Mouse (Mus musculus) embryonic facial prominence, embryonic 15.5 days (tissue): ENCODE results near the gene Cd79b. TPM values are rescaled to one million over a fixed set of nuclear protein-coding genes. Genes with fewer than 3 reads are reported as not detected.

Experiments
- ATAC-seq: fragments of 200-750 bp; cut with Nextera tagmentation; 2 replicates; pipeline ENCODE4 v1.8.0; 2017; ENCODE audit warnings: low read depth, moderate TSS enrichment; ENCODE audit not compliant: insufficient number of reproducible peaks, low FRiP score, low TSS enrichment
- H3K27ac ChIP-seq: fragments of 300-500 bp; sonication (generic); replicated peaks from 2 replicates; pipeline ENCODE4 v1.5.1; 2015; ENCODE audit warnings: mild to moderate bottlenecking, inconsistent platforms
- H3K27me3 ChIP-seq: fragments of 300-500 bp; sonication (generic); 2 replicates; pipeline ENCODE4 v1.6.1; 2015; ENCODE audit warnings: inconsistent platforms
- H3K36me3 ChIP-seq: fragments of 300-500 bp; sonication (generic); 2 replicates; pipeline ENCODE4 v1.6.1; 2015; ENCODE audit warnings: mild to moderate bottlenecking, inconsistent platforms
- H3K4me1 ChIP-seq: fragments of 300-500 bp; sonication (generic); 2 replicates; pipeline ENCODE4 v1.6.1; 2015; ENCODE audit warnings: inconsistent platforms
- H3K4me2 ChIP-seq: fragments of 300-500 bp; sonication (generic); replicated peaks from 2 replicates; pipeline ENCODE4 v1.6.1; 2015; ENCODE audit warnings: mild to moderate bottlenecking, inconsistent platforms
- H3K4me3 ChIP-seq: fragments of 300-500 bp; sonication (generic); replicated peaks from 2 replicates; pipeline ENCODE4 v1.5.1; 2015; ENCODE audit warnings: mild to moderate bottlenecking, inconsistent platforms
- H3K9ac ChIP-seq: fragments of 300-500 bp; sonication (generic); 2 replicates; pipeline ENCODE4 v1.6.1; 2015; ENCODE audit warnings: inconsistent platforms
- H3K9me3 ChIP-seq: fragments of 300-500 bp; sonication (generic); replicated peaks from 2 replicates; pipeline ENCODE4 v1.6.1; 2016; ENCODE audit warnings: inconsistent platforms
- WGBS: fragments of 180-500 bp; shearing (Covaris S2); methylation state at CpG from one replicate; pipeline ENCODE4 v1.1.7; 2015; 5-methylcytosine and 5-hydroxymethylcytosine counted together
- polyA plus RNA-seq: library from polyadenylated mRNA; unstranded; fragments of >200 nt; fragmentation: Nextera tagmentation; extraction: Ambion mirVana; gene quantifications from 2 replicates; pipeline ENCODE4 v1.2.1, GENCODE M21; 2015

Cd79b gene
- polyA plus RNA-seq = 2.3 and 3.4 TPM in 2 replicates

GRCm38 (mm10) chr11:106314333-106314812, at the start of gene Cd79b:
Gene Cd79b (minus strand): TSS chr11:106314762.
- WGBS = 31% methylated on average over 9 of the region's 9 CpGs

GRCm38 (mm10) chr11:106359350-106359749, 44.8 kb upstream of the Cd79b start:
- WGBS = 21% methylated on average over 5 of the region's 5 CpGs
- no peaks in the 10 kb centered on the region for H3K9me3 ChIP-seq
- no peak overlapping the region for H3K27ac ChIP-seq
- no peak overlapping the region for H3K9ac ChIP-seq
- H3K4me2 ChIP-seq = no peak overlapping the region
- ATAC-seq = no peak
- no peaks in the 10 kb centered on the region for H3K27me3 ChIP-seq
- no peaks in the 10 kb centered on the region for H3K36me3 ChIP-seq
- no peaks in the 10 kb centered on the region for H3K4me1 ChIP-seq
- H3K4me3 ChIP-seq = no peak overlapping the region

More at GRCm38 (mm10) chr11:106314333-106314812, at the start of gene Cd79b:
- H3K4me2 ChIP-seq = no peak within 1 kb of the TSS
- H3K4me3 ChIP-seq = no peak within 1 kb of the TSS
- H3K27ac ChIP-seq = no peak within 1 kb of the TSS; the same call in 1 of the 2 replicates
- no peaks in the 10 kb centered on the region for H3K27me3 ChIP-seq
- no peak within 1 kb of the TSS for H3K9ac ChIP-seq
- peaks cover 40% of the 10 kb centered on the region; the same call in 1 of the 2 replicates for H3K4me1 ChIP-seq
- no peak for ATAC-seq
- no peaks in the 10 kb centered on the region for H3K9me3 ChIP-seq
- H3K36me3 ChIP-seq = no peaks in the 10 kb centered on the region

GRCm38 (mm10) chr11:106355382-106356128, 41.0 kb upstream of the Cd79b start:
- no peak overlapping the region for H3K4me3 ChIP-seq
- no peaks in the 10 kb centered on the region for H3K4me1 ChIP-seq
- no peak overlapping the region for H3K27ac ChIP-seq
- H3K36me3 ChIP-seq = no peaks in the 10 kb centered on the region
- no peak for ATAC-seq
- no peaks in the 10 kb centered on the region for H3K9me3 ChIP-seq
- WGBS = 61% methylated on average over 19 of the region's 19 CpGs
- no peak overlapping the region for H3K9ac ChIP-seq
- no peaks in the 10 kb centered on the region for H3K27me3 ChIP-seq
- no peak overlapping the region for H3K4me2 ChIP-seq

GRCm38 (mm10) chr11:106354181-106354580, 39.6 kb upstream of the Cd79b start:
- no peaks in the 10 kb centered on the region for H3K36me3 ChIP-seq
- H3K9me3 ChIP-seq = no peaks in the 10 kb centered on the region
- ATAC-seq = no peak
- WGBS = 56% methylated on average over 1 of the region's 1 CpGs
- H3K4me1 ChIP-seq = no peaks in the 10 kb centered on the region
- no peak overlapping the region for H3K4me2 ChIP-seq
- H3K4me3 ChIP-seq = no peak overlapping the region
- H3K27ac ChIP-seq = no peak overlapping the region
- H3K9ac ChIP-seq = no peak overlapping the region
- H3K27me3 ChIP-seq = no peaks in the 10 kb centered on the region

GRCm38 (mm10) chr11:106353188-106353587, 38.6 kb upstream of the Cd79b start, which contains the start of gene Scn4a:
Gene Scn4a (minus strand): TSS chr11:106353288.
- H3K27me3 ChIP-seq = no peaks in the 10 kb centered on the region
- no peak within 1 kb of the TSS for H3K9ac ChIP-seq
- H3K36me3 ChIP-seq = no peaks in the 10 kb centered on the region
- no peaks in the 10 kb centered on the region for H3K4me1 ChIP-seq
- H3K4me3 ChIP-seq = no peak within 1 kb of the TSS
- no peak within 1 kb of the TSS for H3K27ac ChIP-seq
- no peak for ATAC-seq
- H3K9me3 ChIP-seq = no peaks in the 10 kb centered on the region
- no peak within 1 kb of the TSS for H3K4me2 ChIP-seq
- WGBS = 83% methylated on average over 12 of the region's 12 CpGs

GRCm38 (mm10) chr11:106351941-106352340, 37.4 kb upstream of the Cd79b start:
- Histone ChIP-seq H3K4me1 (no peaks in the 10 kb centered on the region), H3K4me2 (no peak overlapping the region), H3K27me3 (no peaks in the 10 kb centered on the region), H3K27ac (no peak overlapping the region), H3K4me3 (no peak overlapping the region), H3K36me3 (no peaks in the 10 kb centered on the region), H3K9ac (no peak overlapping the region), H3K9me3 (no peaks in the 10 kb centered on the region)
- ATAC-seq = no peak
- WGBS = 68% methylated on average over 4 of the region's 4 CpGs

- no peak overlapping the region for H3K4me2 ChIP-seq
- H3K27ac ChIP-seq = no peak overlapping the region
- H3K9ac ChIP-seq = no peak overlapping the region
- no peaks in the 10 kb centered on the region for H3K4me1 ChIP-seq
- ATAC-seq = no peak
- H3K9me3 ChIP-seq = no peaks in the 10 kb centered on the region
- H3K36me3 ChIP-seq = no peaks in the 10 kb centered on the region
- WGBS = 53% methylated on average over 3 of the region's 3 CpGs
- no peaks in the 10 kb centered on the region for H3K27me3 ChIP-seq
- no peak overlapping the region for H3K4me3 ChIP-seq
These were observed 36.7 kb upstream of the Cd79b start for GRCm38 (mm10) chr11:106351253-106351652.

GRCm38 (mm10) chr11:106350853-106351252, 36.3 kb upstream of the Cd79b start:
- ATAC-seq = no peak
- H3K27ac ChIP-seq = no peak overlapping the region
- no peaks in the 10 kb centered on the region for H3K27me3 ChIP-seq
- no peaks in the 10 kb centered on the region for H3K9me3 ChIP-seq
- no peaks in the 10 kb centered on the region for H3K4me1 ChIP-seq
- H3K36me3 ChIP-seq = no peaks in the 10 kb centered on the region
- no peak overlapping the region for H3K4me2 ChIP-seq
- no peak overlapping the region for H3K9ac ChIP-seq
- 33% methylated on average over 5 of the region's 5 CpGs for WGBS
- H3K4me3 ChIP-seq = no peak overlapping the region

- no peak overlapping the region for H3K9ac ChIP-seq
- WGBS = 86% methylated on average over 6 of the region's 6 CpGs
- no peaks in the 10 kb centered on the region for H3K9me3 ChIP-seq
- no peak overlapping the region for H3K4me3 ChIP-seq
- no peak for ATAC-seq
- H3K36me3 ChIP-seq = no peaks in the 10 kb centered on the region
- H3K4me2 ChIP-seq = no peak overlapping the region
- H3K27ac ChIP-seq = no peak overlapping the region
- 0 out of 2 replicates have a peak, but pooled peaks cover 4% of the 10 kb centered on the region for H3K4me1 ChIP-seq
- no peaks in the 10 kb centered on the region for H3K27me3 ChIP-seq
These were observed 35.2 kb upstream of the Cd79b start for GRCm38 (mm10) chr11:106349772-106350171.

- Histone ChIP-seq H3K4me1 (0 out of 2 replicates have a peak, but pooled peaks cover 4% of the 10 kb centered on the region), H3K27ac (no peak overlapping the region), H3K9ac (no peak overlapping the region), H3K36me3 (no peaks in the 10 kb centered on the region), H3K27me3 (no peaks in the 10 kb centered on the region), H3K4me3 (no peak overlapping the region), H3K4me2 (no peak overlapping the region), H3K9me3 (no peaks in the 10 kb centered on the region)
- ATAC-seq = no peak
- WGBS = 23% methylated on average over 6 of the region's 6 CpGs
These were observed 30.3 kb upstream of the Cd79b start for GRCm38 (mm10) chr11:106344910-106345309.

- H3K27ac ChIP-seq = no peak overlapping the region
- H3K4me3 ChIP-seq = no peak overlapping the region
- H3K4me2 ChIP-seq = no peak overlapping the region
- ATAC-seq = no peak
- no peaks in the 10 kb centered on the region for H3K9me3 ChIP-seq
- no peaks in the 10 kb centered on the region for H3K36me3 ChIP-seq
- no peaks in the 10 kb centered on the region for H3K27me3 ChIP-seq
- no peak overlapping the region for H3K9ac ChIP-seq
- WGBS = 76% methylated on average over 9 of the region's 9 CpGs
- H3K4me1 ChIP-seq = 0 out of 2 replicates have a peak, but pooled peaks cover 6% of the 10 kb centered on the region
These were observed 26.5 kb upstream of the Cd79b start for GRCm38 (mm10) chr11:106340990-106341520.
